Mouse (Mus musculus) hindbrain, embryonic 12.5 days (tissue): ENCODE measurements around the gene Dgkh. TPM values are rescaled to one million over a fixed set of nuclear protein-coding genes. Genes with fewer than 3 reads are reported as not detected.
A peak's percentile ranks its signal among the peaks of the same experiment; 100 is the strongest.

ENCODE experiments used
- ATAC-seq: fragments of 200-750 bp; cut with Nextera tagmentation; 2 replicates; pipeline ENCODE4 v1.8.0; 2017; ENCODE audit warnings: moderate TSS enrichment; ENCODE audit not compliant: low FRiP score
- H3K27ac ChIP-seq: fragments of 300-500 bp; sonication (generic); 2 replicates; pipeline ENCODE4 v1.5.1; 2016; ENCODE audit warnings: mild to moderate bottlenecking
- H3K27me3 ChIP-seq: fragments of 300-500 bp; sonication (generic); 2 replicates; pipeline ENCODE4 v1.6.1; 2016; ENCODE audit warnings: mild to moderate bottlenecking
- H3K36me3 ChIP-seq: fragments of 300-500 bp; sonication (generic); 2 replicates; pipeline ENCODE4 v1.6.1; 2016; ENCODE audit warnings: mild to moderate bottlenecking
- H3K4me1 ChIP-seq: fragments of 300-500 bp; sonication (generic); 2 replicates; pipeline ENCODE4 v1.6.1; 2016
- H3K4me2 ChIP-seq: fragments of 300-500 bp; sonication (generic); replicated peaks from 2 replicates; pipeline ENCODE4 v1.6.1; 2016; ENCODE audit warnings: mild to moderate bottlenecking
- H3K4me3 ChIP-seq: fragments of 300-500 bp; sonication (generic); 2 replicates; pipeline ENCODE4 v1.5.1; 2016; ENCODE audit warnings: mild to moderate bottlenecking
- H3K9ac ChIP-seq: fragments of 300-500 bp; sonication (generic); 2 replicates; pipeline ENCODE4 v1.6.1; 2016; ENCODE audit warnings: mild to moderate bottlenecking, moderate library complexity
- H3K9me3 ChIP-seq: fragments of 300-500 bp; sonication (generic); replicated peaks from 2 replicates; pipeline ENCODE4 v1.6.1; 2016; ENCODE audit warnings: mild to moderate bottlenecking
- WGBS: fragments of 180-500 bp; shearing (Covaris S2); methylation state at CpG from one replicate; pipeline ENCODE4 v1.1.7; 2016; 5-methylcytosine and 5-hydroxymethylcytosine counted together
- polyA plus RNA-seq: library from polyadenylated mRNA; unstranded; fragments of >200 nt; fragmentation: Nextera tagmentation; extraction: Ambion mirVana; gene quantifications from 2 replicates; pipeline ENCODE4 v1.2.1, GENCODE M21; 2016

The Dgkh gene
- polyA plus RNA-seq: 2.8 and 3.6 TPM in 2 replicates

- Histone ChIP-seq H3K4me2 (peak within 1 kb of the TSS; percentile 94), H3K9me3 (no peaks in the 10 kb centered on the region), H3K27ac (peak within 1 kb of the TSS; percentile 89), H3K27me3 (peaks cover 14% of the 10 kb centered on the region), H3K9ac (peak within 1 kb of the TSS; percentile 88), H3K36me3 (no peaks in the 10 kb centered on the region), H3K4me1 (peaks cover 8% of the 10 kb centered on the region; the same call in 1 of the 2 replicates), H3K4me3 (peak within 1 kb of the TSS; percentile 86)
- WGBS: under 1% methylated on average over 39 of the region's 71 CpGs
- peak; percentile 95 for ATAC-seq
Measured at GRCm38 (mm10) chr14:78732617-78733312, at the start of gene Dgkh. TSS of gene Dgkh (minus strand) at chr14:78732776.

- WGBS: 61% methylated on average over 18 of the region's 18 CpGs
- ATAC-seq: no peak
- H3K4me3 ChIP-seq: no peak overlapping the region
Measured at GRCm38 (mm10) chr14:78777215-78777614, 44.6 kb upstream of the Dgkh start.

GRCm38 (mm10) chr14:78776659-78777058 lies 44.1 kb upstream of the Dgkh start:
- WGBS: 10% methylated on average over 8 of the region's 8 CpGs
- Histone ChIP-seq H3K4me2 (peak overlapping the region; percentile 40), H3K9me3 (no peaks in the 10 kb centered on the region), H3K4me3 (no peak overlapping the region), H3K4me1 (peaks cover 11% of the 10 kb centered on the region), H3K27me3 (no peaks in the 10 kb centered on the region), H3K27ac (no peak overlapping the region), H3K9ac (no peak overlapping the region), H3K36me3 (no peaks in the 10 kb centered on the region)
- no peak for ATAC-seq

More at GRCm38 (mm10) chr14:78777215-78777614, 44.6 kb upstream of the Dgkh start:
- no peak overlapping the region for H3K9ac ChIP-seq
- no peaks in the 10 kb centered on the region for H3K9me3 ChIP-seq
- H3K36me3 ChIP-seq: no peaks in the 10 kb centered on the region
- H3K27me3 ChIP-seq: no peaks in the 10 kb centered on the region
- H3K27ac ChIP-seq: no peak overlapping the region
- peaks cover 11% of the 10 kb centered on the region for H3K4me1 ChIP-seq
- peak overlapping the region; percentile 40 for H3K4me2 ChIP-seq

- H3K27me3 ChIP-seq: no peaks in the 10 kb centered on the region
- H3K4me3 ChIP-seq: no peak overlapping the region
- H3K4me1 ChIP-seq: peaks cover 11% of the 10 kb centered on the region
- H3K27ac ChIP-seq: no peak overlapping the region
- H3K9ac ChIP-seq: no peak overlapping the region
- ATAC-seq: no peak
- H3K4me2 ChIP-seq: no peak overlapping the region
- H3K9me3 ChIP-seq: no peaks in the 10 kb centered on the region
- WGBS: 73% methylated on average over 14 of the region's 14 CpGs
- H3K36me3 ChIP-seq: no peaks in the 10 kb centered on the region
Measured at GRCm38 (mm10) chr14:78775699-78776098, 43.1 kb upstream of the Dgkh start.

- 54% methylated on average over 6 of the region's 6 CpGs for WGBS
- ATAC-seq: no peak
- H3K4me2 ChIP-seq: no peak overlapping the region
- H3K9ac ChIP-seq: no peak overlapping the region
- H3K27ac ChIP-seq: no peak overlapping the region
- H3K36me3 ChIP-seq: no peaks in the 10 kb centered on the region
- H3K4me1 ChIP-seq: peaks cover 11% of the 10 kb centered on the region
- H3K27me3 ChIP-seq: no peaks in the 10 kb centered on the region
- H3K9me3 ChIP-seq: no peaks in the 10 kb centered on the region
- H3K4me3 ChIP-seq: no peak overlapping the region
Measured at GRCm38 (mm10) chr14:78775226-78775625, 42.6 kb upstream of the Dgkh start.

- H3K27ac ChIP-seq: no peak overlapping the region
- ATAC-seq: no peak
- no peak overlapping the region for H3K9ac ChIP-seq
- H3K4me2 ChIP-seq: no peak overlapping the region
- no peaks in the 10 kb centered on the region for H3K36me3 ChIP-seq
- H3K4me3 ChIP-seq: no peak overlapping the region
- H3K27me3 ChIP-seq: no peaks in the 10 kb centered on the region
- no peaks in the 10 kb centered on the region for H3K9me3 ChIP-seq
- H3K4me1 ChIP-seq: no peaks in the 10 kb centered on the region
- 27% methylated on average over 3 of the region's 3 CpGs for WGBS
Measured at GRCm38 (mm10) chr14:78770457-78770856, 37.9 kb upstream of the Dgkh start.

- Histone ChIP-seq H3K27me3 (no peaks in the 10 kb centered on the region; the same call in 1 of the 2 replicates), H3K9me3 (no peaks in the 10 kb centered on the region), H3K4me3 (no peak overlapping the region), H3K27ac (no peak overlapping the region), H3K4me1 (peaks cover 8% of the 10 kb centered on the region; the same call in 1 of the 2 replicates), H3K4me2 (no peak overlapping the region), H3K36me3 (no peaks in the 10 kb centered on the region), H3K9ac (no peak overlapping the region)
- no peak for ATAC-seq
- WGBS: 87% methylated on average over 2 of the region's 2 CpGs
Measured at GRCm38 (mm10) chr14:78761064-78761463, 28.5 kb upstream of the Dgkh start.

- H3K4me3 ChIP-seq: no peak overlapping the region
- no peaks in the 10 kb centered on the region for H3K36me3 ChIP-seq
- 30% methylated on average over 3 of the region's 3 CpGs for WGBS
- no peaks in the 10 kb centered on the region; the same call in 1 of the 2 replicates for H3K27me3 ChIP-seq
- no peak overlapping the region for H3K27ac ChIP-seq
- peaks cover 8% of the 10 kb centered on the region; the same call in 1 of the 2 replicates for H3K4me1 ChIP-seq
- H3K9me3 ChIP-seq: no peaks in the 10 kb centered on the region
- peak; percentile 69; the same call in 1 of the 2 replicates for ATAC-seq
- no peak overlapping the region for H3K9ac ChIP-seq
- H3K4me2 ChIP-seq: no peak overlapping the region
Measured at GRCm38 (mm10) chr14:78759491-78759890, 26.9 kb upstream of the Dgkh start.

GRCm38 (mm10) chr14:78755316-78755715 lies 22.7 kb upstream of the Dgkh start:
- Histone ChIP-seq H3K9ac (no peak overlapping the region), H3K4me1 (peaks cover 8% of the 10 kb centered on the region; the same call in 1 of the 2 replicates), H3K36me3 (no peaks in the 10 kb centered on the region), H3K4me2 (no peak overlapping the region), H3K27ac (no peak overlapping the region), H3K27me3 (no peaks in the 10 kb centered on the region; the same call in 1 of the 2 replicates), H3K4me3 (no peak overlapping the region), H3K9me3 (no peaks in the 10 kb centered on the region)
- ATAC-seq: no peak
- WGBS: 93% methylated on average over 1 of the region's 1 CpGs

GRCm38 (mm10) chr14:78748692-78749091 lies 16.1 kb upstream of the Dgkh start:
- no peak overlapping the region for H3K9ac ChIP-seq
- H3K27me3 ChIP-seq: no peaks in the 10 kb centered on the region
- H3K27ac ChIP-seq: no peak overlapping the region
- WGBS: 95% methylated on average over 2 of the region's 2 CpGs
- H3K4me2 ChIP-seq: no peak overlapping the region
- H3K9me3 ChIP-seq: no peaks in the 10 kb centered on the region
- H3K4me1 ChIP-seq: no peaks in the 10 kb centered on the region; the same call in 1 of the 2 replicates
- no peaks in the 10 kb centered on the region for H3K36me3 ChIP-seq
- ATAC-seq: no peak
- no peak overlapping the region for H3K4me3 ChIP-seq

- no peaks in the 10 kb centered on the region for H3K9me3 ChIP-seq
- no peaks in the 10 kb centered on the region; the same call in 1 of the 2 replicates for H3K4me1 ChIP-seq
- no peak overlapping the region for H3K9ac ChIP-seq
- H3K4me2 ChIP-seq: no peak overlapping the region
- no peak overlapping the region for H3K4me3 ChIP-seq
- WGBS: 50% methylated on average over 14 of the region's 14 CpGs
- no peak overlapping the region for H3K27ac ChIP-seq
- ATAC-seq: no peak
- no peaks in the 10 kb centered on the region for H3K27me3 ChIP-seq
- no peaks in the 10 kb centered on the region for H3K36me3 ChIP-seq
Measured at GRCm38 (mm10) chr14:78747969-78748651, 15.5 kb upstream of the Dgkh start.

- Histone ChIP-seq H3K27me3 (no peaks in the 10 kb centered on the region), H3K4me1 (no peaks in the 10 kb centered on the region; the same call in 1 of the 2 replicates), H3K27ac (no peak overlapping the region), H3K9me3 (no peaks in the 10 kb centered on the region), H3K4me2 (no peak overlapping the region), H3K36me3 (no peaks in the 10 kb centered on the region), H3K9ac (no peak overlapping the region), H3K4me3 (no peak overlapping the region)
- 93% methylated on average over 3 of the region's 3 CpGs for WGBS
- ATAC-seq: no peak
Measured at GRCm38 (mm10) chr14:78747454-78747853, 14.9 kb upstream of the Dgkh start.
